Mouse (Mus musculus) heart, embryonic 16.5 days (tissue): Measurements from ENCODE around the gene Mmp2. TPM values are rescaled to one million over a fixed set of nuclear protein-coding genes. Genes with fewer than 3 reads are reported as not detected.
A peak's percentile ranks its signal among the peaks of the same experiment; 100 is the strongest.

Experiments used
- ATAC-seq: fragments of 200-750 bp; cut with Nextera tagmentation; replicated peaks from 2 replicates; pipeline ENCODE4 v1.8.0; 2017; ENCODE audit warnings: moderate number of reproducible peaks; ENCODE audit not compliant: insufficient read depth, low FRiP score; ENCODE audit errors: extremely low read depth
- H3K27ac ChIP-seq: fragments of 300-500 bp; sonication (generic); 2 replicates; pipeline ENCODE4 v1.5.1; 2014; ENCODE audit warnings: mild to moderate bottlenecking, low read length, control low read depth, moderate library complexity
- H3K27me3 ChIP-seq: fragments of 300-500 bp; sonication (generic); 2 replicates; pipeline ENCODE4 v1.6.1; 2014; ENCODE audit warnings: low read length, mixed read lengths; ENCODE audit not compliant: control insufficient read depth, insufficient read depth
- H3K36me3 ChIP-seq: fragments of 300-500 bp; sonication (generic); 2 replicates; pipeline ENCODE4 v1.6.1; 2014; ENCODE audit not compliant: control insufficient read depth, insufficient read depth
- H3K4me1 ChIP-seq: fragments of 300-500 bp; sonication (generic); 2 replicates; pipeline ENCODE4 v1.6.1; 2014; ENCODE audit warnings: low read length, mixed read lengths; ENCODE audit not compliant: control insufficient read depth, insufficient read depth
- H3K4me2 ChIP-seq: fragments of 300-500 bp; sonication (generic); 2 replicates; pipeline ENCODE4 v1.6.1; 2014; ENCODE audit warnings: low read depth, mild to moderate bottlenecking, control low read depth, low read length
- H3K4me3 ChIP-seq: fragments of 300-500 bp; sonication (generic); 2 replicates; pipeline ENCODE4 v1.5.1; 2014; ENCODE audit warnings: mild to moderate bottlenecking, control low read depth, low read length
- H3K9ac ChIP-seq: fragments of 300-500 bp; sonication (generic); 2 replicates; pipeline ENCODE4 v1.6.1; 2014; ENCODE audit warnings: low read length, control low read depth
- H3K9me3 ChIP-seq: fragments of 300-500 bp; sonication (generic); replicated peaks from 2 replicates; pipeline ENCODE4 v1.6.1; 2016; ENCODE audit warnings: low read length; ENCODE audit not compliant: control insufficient read depth
- WGBS: fragments of 180-500 bp; shearing (Covaris S2); extraction: QIAGEN DNeasy Blood & Tissue Kit; methylation state at CpG from one replicate; pipeline ENCODE4 v1.1.7; 2014; 5-methylcytosine and 5-hydroxymethylcytosine counted together
- polyA plus RNA-seq: library from polyadenylated mRNA; unstranded; fragments of >200 nt; fragmentation: Nextera tagmentation; extraction: Ambion mirVana; gene quantifications from 2 replicates; pipeline ENCODE4 v1.2.1, GENCODE M21; 2015

Gene Mmp2
- polyA plus RNA-seq, 1 experiment from 2014 or later: 110 TPM

DNA sequence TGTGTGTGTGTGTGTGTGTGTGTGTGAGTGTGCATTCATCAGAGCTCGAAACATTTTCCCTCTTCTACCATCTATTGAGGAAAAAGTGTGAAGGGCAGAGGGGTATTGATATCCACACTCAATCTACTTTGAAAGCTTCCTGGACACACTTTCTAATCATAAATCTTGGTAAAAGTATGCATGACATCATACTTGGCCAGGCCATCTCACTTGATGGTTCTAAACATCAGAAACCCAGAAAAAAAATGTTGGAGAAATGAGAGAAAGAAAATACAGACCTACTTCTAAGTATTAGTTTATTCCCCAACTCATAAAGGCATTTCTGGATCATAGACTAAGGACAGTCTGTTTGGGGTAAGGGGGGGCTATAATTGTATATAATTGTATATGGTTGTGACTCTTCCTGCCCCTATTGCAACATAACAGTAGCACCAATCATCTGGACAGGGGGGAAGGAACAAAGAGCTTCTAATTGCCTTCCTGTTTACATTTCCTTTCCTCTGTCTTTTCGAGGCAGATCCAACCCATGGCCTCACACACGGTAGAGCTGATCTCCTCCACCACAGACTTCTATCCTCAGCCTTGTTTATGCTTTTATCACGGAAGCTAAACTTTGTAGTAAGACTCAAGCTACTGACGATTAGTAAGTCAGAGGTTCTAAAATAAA is 7.1 kb downstream of the Mmp2 start:
- no peaks in the 10 kb centered on the region for H3K27me3 ChIP-seq
- WGBS: 53% methylated on average over 5 of the region's 5 CpGs
- H3K4me1 ChIP-seq: no peaks in the 10 kb centered on the region
- ATAC-seq: no peak
- H3K36me3 ChIP-seq: no peaks in the 10 kb centered on the region; the same call in 1 of the 2 replicates
- no peak overlapping the region for H3K4me3 ChIP-seq
- H3K27ac ChIP-seq: no peak overlapping the region
- no peaks in the 10 kb centered on the region for H3K9me3 ChIP-seq
- no peak overlapping the region for H3K9ac ChIP-seq
- no peak overlapping the region for H3K4me2 ChIP-seq

DNA sequence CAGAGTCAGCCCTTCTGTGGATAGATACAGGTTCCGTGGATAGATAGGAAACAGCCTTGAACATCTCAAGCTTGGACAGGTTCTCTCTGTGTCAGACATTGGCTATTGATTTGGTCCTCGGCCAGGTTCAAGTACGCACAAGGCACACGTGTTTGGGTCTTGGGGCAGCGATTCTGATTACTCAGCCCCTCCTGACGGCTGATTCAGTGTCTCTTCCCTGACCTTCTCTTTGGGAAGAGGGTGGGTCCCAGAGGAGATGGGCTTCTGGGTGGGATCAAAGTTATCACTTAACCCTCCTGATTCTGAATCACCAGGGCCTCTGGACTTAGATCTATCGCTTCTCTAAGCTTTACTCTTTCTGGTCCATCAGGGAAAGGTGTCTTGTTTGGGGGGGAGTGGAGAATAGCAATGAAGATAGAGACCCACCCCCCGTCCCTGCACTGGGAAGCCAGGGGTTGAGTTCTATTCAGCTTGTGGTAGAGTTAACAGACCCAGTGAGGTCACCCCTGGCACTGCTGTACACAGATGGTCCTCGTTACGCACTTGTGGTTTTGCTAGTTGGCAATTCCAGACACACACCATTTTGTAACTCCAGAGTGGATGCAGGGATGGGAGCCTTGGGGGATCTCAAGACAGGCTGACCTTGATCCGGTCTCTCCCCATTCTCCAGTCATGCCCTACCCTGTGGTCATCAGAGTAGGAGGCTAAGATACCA is 7.9 kb downstream of the Mmp2 start:
- no peaks in the 10 kb centered on the region for H3K27me3 ChIP-seq
- H3K36me3 ChIP-seq: no peaks in the 10 kb centered on the region; the same call in 1 of the 2 replicates
- ATAC-seq: no peak
- H3K27ac ChIP-seq: no peak overlapping the region
- 81% methylated on average over 11 of the region's 11 CpGs for WGBS
- H3K4me2 ChIP-seq: no peak overlapping the region
- no peak overlapping the region for H3K9ac ChIP-seq
- H3K4me3 ChIP-seq: no peak overlapping the region
- H3K9me3 ChIP-seq: no peaks in the 10 kb centered on the region
- H3K4me1 ChIP-seq: no peaks in the 10 kb centered on the region

DNA sequence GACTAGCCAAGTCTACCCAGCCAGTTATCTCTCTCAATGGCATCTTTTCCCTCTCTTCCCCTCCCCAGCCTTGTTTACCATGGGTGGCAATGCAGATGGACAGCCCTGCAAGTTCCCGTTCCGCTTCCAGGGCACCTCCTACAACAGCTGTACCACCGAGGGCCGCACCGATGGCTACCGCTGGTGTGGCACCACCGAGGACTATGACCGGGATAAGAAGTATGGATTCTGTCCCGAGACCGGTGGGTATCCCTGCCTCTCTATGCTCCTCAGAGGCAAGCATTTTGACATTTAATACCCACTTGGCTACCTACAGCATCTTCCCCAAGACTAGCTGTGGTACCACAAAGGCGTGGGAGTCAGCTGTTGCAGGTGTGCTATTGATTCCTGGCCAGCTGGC is 8.8 kb downstream of the Mmp2 start:
- Histone ChIP-seq H3K4me2 (no peak overlapping the region), H3K27me3 (no peaks in the 10 kb centered on the region), H3K4me3 (no peak overlapping the region), H3K27ac (no peak overlapping the region), H3K4me1 (no peaks in the 10 kb centered on the region), H3K36me3 (no peaks in the 10 kb centered on the region; the same call in 1 of the 2 replicates), H3K9ac (no peak overlapping the region), H3K9me3 (no peaks in the 10 kb centered on the region)
- 95% methylated on average over 11 of the region's 11 CpGs for WGBS
- ATAC-seq: no peak

DNA sequence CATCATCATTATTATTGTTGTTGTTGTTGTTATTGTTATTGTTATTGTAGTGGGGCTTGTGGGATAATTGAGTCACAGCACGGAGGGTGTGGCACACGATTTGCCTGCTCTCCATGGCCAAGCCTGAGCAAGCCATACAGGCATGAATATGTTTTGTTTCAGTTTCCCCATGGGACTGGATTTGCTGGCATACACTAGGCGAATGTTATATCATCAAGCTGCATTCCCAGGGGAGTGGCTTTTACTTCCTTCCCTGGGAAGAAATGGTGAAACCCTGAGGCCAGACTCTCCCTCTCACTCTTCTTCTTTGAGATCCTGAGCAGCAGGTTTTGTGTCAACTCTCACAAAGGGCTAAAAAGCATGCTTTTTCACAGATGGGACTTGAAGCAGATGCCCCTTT is 11.5 kb downstream of the Mmp2 start:
- no peak overlapping the region for H3K4me3 ChIP-seq
- no peaks in the 10 kb centered on the region for H3K4me1 ChIP-seq
- no peak overlapping the region for H3K9ac ChIP-seq
- 80% methylated on average over 3 of the region's 3 CpGs for WGBS
- no peak overlapping the region for H3K27ac ChIP-seq
- H3K36me3 ChIP-seq: no peaks in the 10 kb centered on the region; the same call in 1 of the 2 replicates
- H3K27me3 ChIP-seq: no peaks in the 10 kb centered on the region
- no peak for ATAC-seq
- no peaks in the 10 kb centered on the region for H3K9me3 ChIP-seq
- H3K4me2 ChIP-seq: no peak overlapping the region

DNA sequence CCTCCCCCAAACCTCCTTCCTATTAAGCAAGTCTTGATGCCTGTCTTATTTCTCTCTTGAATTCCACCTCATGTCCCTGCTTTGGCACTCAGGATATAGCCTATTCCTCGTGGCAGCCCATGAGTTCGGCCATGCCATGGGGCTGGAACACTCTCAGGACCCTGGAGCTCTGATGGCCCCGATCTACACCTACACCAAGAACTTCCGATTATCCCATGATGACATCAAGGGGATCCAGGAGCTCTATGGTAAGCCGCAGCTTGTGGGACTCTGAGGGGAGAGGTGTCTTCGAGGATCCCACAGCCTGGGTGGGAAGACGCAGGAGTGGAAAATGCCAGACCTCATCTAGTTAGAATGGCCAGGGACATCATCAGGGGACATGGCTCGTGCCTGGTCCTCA is 12.1 kb downstream of the Mmp2 start:
- no peaks in the 10 kb centered on the region for H3K9me3 ChIP-seq
- no peaks in the 10 kb centered on the region for H3K27me3 ChIP-seq
- H3K4me1 ChIP-seq: no peaks in the 10 kb centered on the region
- no peak overlapping the region for H3K4me2 ChIP-seq
- ATAC-seq: no peak
- H3K36me3 ChIP-seq: no peaks in the 10 kb centered on the region; the same call in 1 of the 2 replicates
- WGBS: 84% methylated on average over 8 of the region's 8 CpGs
- no peak overlapping the region for H3K4me3 ChIP-seq
- H3K9ac ChIP-seq: no peak overlapping the region
- H3K27ac ChIP-seq: no peak overlapping the region

DNA sequence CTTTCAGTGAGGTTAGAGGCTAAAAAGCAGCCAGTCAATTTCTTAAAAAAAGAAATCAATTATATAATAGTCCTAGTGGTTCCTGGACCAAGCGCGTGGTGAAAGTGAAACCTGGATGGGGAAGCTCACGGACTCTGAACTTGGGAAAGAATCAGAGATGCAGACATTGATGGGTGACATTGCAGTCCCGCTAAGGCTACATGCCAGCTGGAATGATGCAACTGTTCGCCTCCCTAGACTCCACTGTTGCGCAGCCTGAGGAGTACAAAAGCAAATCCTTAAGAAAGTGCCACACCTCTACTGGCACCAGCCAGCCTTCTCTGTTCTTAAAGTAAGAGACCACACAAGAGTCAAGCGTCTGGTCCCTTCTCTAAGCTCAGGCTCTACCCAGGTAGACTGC is 12.8 kb downstream of the Mmp2 start:
- Histone ChIP-seq H3K27ac (no peak overlapping the region), H3K36me3 (no peaks in the 10 kb centered on the region; the same call in 1 of the 2 replicates), H3K9me3 (no peaks in the 10 kb centered on the region), H3K9ac (no peak overlapping the region), H3K4me3 (no peak overlapping the region), H3K4me1 (no peaks in the 10 kb centered on the region), H3K27me3 (no peaks in the 10 kb centered on the region), H3K4me2 (no peak overlapping the region)
- 80% methylated on average over 7 of the region's 7 CpGs for WGBS
- no peak for ATAC-seq

DNA sequence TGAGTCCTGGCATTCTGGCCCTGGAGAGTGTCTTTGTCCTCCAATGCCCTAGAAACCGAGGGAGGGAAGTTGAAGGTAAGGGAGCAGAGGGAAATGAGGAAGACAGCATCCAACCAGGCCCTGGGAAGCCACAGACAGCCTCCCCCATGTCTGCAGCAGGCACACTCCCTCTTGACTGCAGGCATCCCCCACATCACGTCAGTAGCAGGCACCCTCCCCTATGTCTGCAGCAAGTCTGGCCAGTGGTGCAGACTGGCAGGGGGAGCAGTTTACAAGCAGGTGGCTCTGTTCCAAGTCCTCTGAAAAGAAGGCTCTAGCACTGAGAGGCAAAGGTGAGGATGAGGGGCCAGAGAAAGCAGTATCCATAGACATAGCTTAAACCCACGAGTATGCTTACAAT is 19.6 kb downstream of the Mmp2 start:
- H3K27me3 ChIP-seq: no peaks in the 10 kb centered on the region
- H3K9me3 ChIP-seq: no peaks in the 10 kb centered on the region
- 13% methylated on average over 3 of the region's 3 CpGs for WGBS
- H3K9ac ChIP-seq: peak overlapping the region; percentile 30
- H3K4me3 ChIP-seq: no peak overlapping the region
- peak; percentile 47 for ATAC-seq
- H3K27ac ChIP-seq: peak overlapping the region; percentile 53
- H3K4me1 ChIP-seq: peaks cover 29% of the 10 kb centered on the region
- peak overlapping the region; percentile 8 for H3K4me2 ChIP-seq
- H3K36me3 ChIP-seq: no peaks in the 10 kb centered on the region; the same call in 1 of the 2 replicates

DNA sequence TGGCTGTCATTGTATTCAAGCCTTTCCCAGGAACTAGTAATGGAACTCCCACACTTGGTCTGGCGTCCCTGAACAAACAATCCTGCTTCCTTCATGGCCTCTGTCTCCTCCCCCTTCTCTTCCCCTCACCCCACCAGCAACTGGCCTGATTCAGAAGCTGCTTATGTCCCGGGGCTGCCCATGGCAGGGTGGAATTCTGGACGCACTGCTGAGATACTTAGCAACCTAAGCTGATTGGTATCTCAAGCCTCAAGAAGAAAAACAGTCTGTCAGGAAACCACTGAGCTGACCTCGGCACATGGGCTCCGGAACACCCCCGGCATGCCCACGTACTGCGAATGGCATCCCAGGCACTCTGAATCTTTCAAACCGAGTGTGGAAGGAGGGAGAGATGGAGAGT is 20.2 kb downstream of the Mmp2 start:
- no peaks in the 10 kb centered on the region; the same call in 1 of the 2 replicates for H3K36me3 ChIP-seq
- no peak overlapping the region for H3K4me3 ChIP-seq
- 25% methylated on average over 9 of the region's 9 CpGs for whole genome bisulfite sequencing
- peak overlapping the region; percentile 62 for H3K27ac ChIP-seq
- H3K9me3 ChIP-seq: no peaks in the 10 kb centered on the region
- H3K9ac ChIP-seq: no peak overlapping the region
- no peaks in the 10 kb centered on the region for H3K27me3 ChIP-seq
- peaks cover 29% of the 10 kb centered on the region for H3K4me1 ChIP-seq
- peak; percentile 59 for ATAC-seq
- peak overlapping the region; percentile 8; the same call in 1 of the 2 replicates for H3K4me2 ChIP-seq

DNA sequence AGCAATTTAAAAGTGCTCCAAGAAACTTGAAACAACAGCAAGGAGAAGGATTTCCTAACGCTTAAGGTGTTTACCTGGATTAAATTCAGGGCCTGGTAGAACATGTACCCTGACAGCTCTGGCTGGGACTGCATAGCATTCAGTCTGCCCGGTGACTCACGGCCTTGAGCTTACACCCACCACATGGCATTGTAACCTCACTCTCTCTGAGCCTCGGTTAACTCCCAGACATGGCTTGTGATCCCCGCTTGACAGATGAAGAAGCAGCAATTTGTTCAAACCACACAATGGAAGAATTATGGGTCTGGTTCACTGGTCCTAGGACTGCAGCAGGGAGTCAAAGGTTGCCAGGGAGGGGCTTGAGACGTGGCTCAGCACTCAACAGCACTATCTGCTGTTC is 22.2 kb downstream of the Mmp2 start:
- H3K9me3 ChIP-seq: no peaks in the 10 kb centered on the region
- WGBS: 74% methylated on average over 6 of the region's 6 CpGs
- H3K4me2 ChIP-seq: no peak overlapping the region
- no peaks in the 10 kb centered on the region; the same call in 1 of the 2 replicates for H3K36me3 ChIP-seq
- peaks cover 31% of the 10 kb centered on the region for H3K4me1 ChIP-seq
- no peak overlapping the region for H3K9ac ChIP-seq
- peaks cover 3% of the 10 kb centered on the region for H3K27me3 ChIP-seq
- H3K27ac ChIP-seq: peak overlapping the region; percentile 69; the same call in 1 of the 2 replicates
- H3K4me3 ChIP-seq: no peak overlapping the region
- no peak for ATAC-seq
